Mouse (Mus musculus): ENCODE results near the gene Slc35b1.

DNA sequence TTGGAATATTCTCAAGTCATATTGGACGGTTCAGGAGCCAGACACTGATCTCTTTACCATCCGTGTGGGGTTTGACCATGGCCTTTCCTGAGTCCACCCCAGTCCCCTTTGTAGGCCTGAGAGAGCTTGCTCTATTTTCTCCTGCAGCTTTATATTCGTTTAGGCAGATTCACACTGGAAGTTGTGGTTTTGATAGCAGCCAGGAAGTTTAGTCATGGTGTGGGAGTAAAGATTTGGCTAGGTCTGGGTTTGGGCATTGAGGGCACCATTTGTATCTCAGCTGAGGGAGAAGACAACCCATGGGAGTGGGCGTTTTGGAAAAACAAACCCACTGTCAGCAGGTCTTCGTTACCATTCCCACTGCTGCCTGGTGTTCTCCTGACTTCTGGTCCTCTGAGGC is 4.9 kb upstream of the Slc35b1 start:
- TF ChIP-seq POLR2A (IDR thresholded peaks at IDR 0.05; ENCODE audit: extremely low read depth, insufficient read depth, low read length) = no peak
- TF ChIP-seq CTCF (IDR thresholded peaks at IDR 0.05; ENCODE audit: extremely low read depth, insufficient read depth, low read length) = no peak

All from cortical plate, adult 2 months (tissue).